Mouse (Mus musculus) intestine, embryonic 14.5 days (tissue): ENCODE data around the gene Nubp2. TPM values are rescaled to one million over a fixed set of nuclear protein-coding genes. Genes with fewer than 3 reads are reported as not detected.

ENCODE experiments used
- ATAC-seq: fragments of 200-750 bp; cut with Nextera tagmentation; replicated peaks from 2 replicates; pipeline ENCODE4 v1.8.0; 2017; ENCODE audit warnings: low read depth, moderate number of reproducible peaks, moderate TSS enrichment, moderate library complexity; ENCODE audit not compliant: low FRiP score, low TSS enrichment
- DNase-seq: peaks from one replicate; pipeline ENCODE4 v3.0.0-alpha.2; 2018; ENCODE audit warnings: low spot score
- H3K27ac ChIP-seq: fragments of 300-500 bp; sonication (generic); 2 replicates; pipeline ENCODE4 v1.5.1; 2014; ENCODE audit warnings: low read depth, mild to moderate bottlenecking, control low read depth
- H3K27me3 ChIP-seq: fragments of 300-500 bp; sonication (generic); replicated peaks from 2 replicates; pipeline ENCODE4 v1.6.1; 2014; ENCODE audit warnings: low read length, control low read depth; ENCODE audit not compliant: control insufficient read depth, insufficient read depth
- H3K36me3 ChIP-seq: fragments of 300-500 bp; sonication (generic); 2 replicates; pipeline ENCODE4 v1.6.1; 2014; ENCODE audit warnings: low read length, control low read depth; ENCODE audit not compliant: control insufficient read depth, insufficient read depth
- H3K4me1 ChIP-seq: fragments of 300-500 bp; sonication (generic); replicated peaks from 2 replicates; pipeline ENCODE4 v1.6.1; 2014; ENCODE audit warnings: low read length, control low read depth, mixed read lengths; ENCODE audit not compliant: control insufficient read depth, insufficient read depth
- H3K4me2 ChIP-seq: fragments of 300-500 bp; sonication (generic); 2 replicates; pipeline ENCODE4 v1.6.1; 2014; ENCODE audit warnings: low read length
- H3K4me3 ChIP-seq: fragments of 300-500 bp; sonication (generic); 2 replicates; pipeline ENCODE4 v1.5.1; 2014; ENCODE audit warnings: low read depth, low read length, control low read depth, mixed read lengths
- H3K9ac ChIP-seq: fragments of 300-500 bp; sonication (generic); 2 replicates; pipeline ENCODE4 v1.6.1; 2014; ENCODE audit warnings: mild to moderate bottlenecking, low read length
- H3K9me3 ChIP-seq: fragments of 300-500 bp; sonication (generic); 2 replicates; pipeline ENCODE4 v1.6.1; 2016; ENCODE audit warnings: low read length, control low read depth; ENCODE audit not compliant: control insufficient read depth
- WGBS: fragments of 180-500 bp; shearing (Covaris S2); extraction: QIAGEN DNeasy Blood & Tissue Kit; methylation state at CpG from one replicate; pipeline ENCODE4 v1.1.7; 2014; 5-methylcytosine and 5-hydroxymethylcytosine counted together
- polyA plus RNA-seq: library from polyadenylated mRNA; unstranded; fragments of >200 nt; fragmentation: Nextera tagmentation; extraction: Ambion mirVana; gene quantifications from 2 replicates; pipeline ENCODE4 v1.2.1, GENCODE M21; 2014

Gene Nubp2
- polyA plus RNA-seq, 1 experiment from 2014 or later: 61.9 TPM

DNA sequence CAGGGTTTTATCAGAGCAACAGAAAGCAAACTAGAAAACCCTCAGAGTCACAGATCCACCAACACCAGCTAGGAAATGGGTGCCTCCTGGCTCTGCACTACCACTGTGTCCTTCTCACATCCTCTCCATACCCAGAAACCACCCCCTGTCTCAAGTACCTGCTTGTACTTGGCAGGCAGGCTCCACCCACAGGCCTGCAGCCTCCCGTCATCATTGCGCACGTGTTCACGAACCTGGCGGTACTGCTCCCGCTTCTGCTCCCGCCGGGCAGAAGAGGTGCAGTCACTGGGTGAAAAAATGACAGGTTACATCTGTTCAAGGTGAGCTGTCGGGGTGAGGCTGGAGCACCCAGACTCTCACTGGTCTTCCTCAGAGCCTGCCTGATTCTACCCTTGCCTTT is 17.6 kb upstream of the Nubp2 start:
- no peaks in the 10 kb centered on the region for H3K27me3 ChIP-seq
- no peaks in the 10 kb centered on the region for H3K9me3 ChIP-seq
- H3K4me1 ChIP-seq: no peaks in the 10 kb centered on the region
- ATAC-seq (no peak), DNase-seq (no peak)
- H3K4me2 ChIP-seq: no peak overlapping the region
- H3K36me3 ChIP-seq: peaks cover 100% of the 10 kb centered on the region
- H3K27ac ChIP-seq: no peak overlapping the region
- H3K9ac ChIP-seq: no peak overlapping the region
- H3K4me3 ChIP-seq: no peak overlapping the region
- 89% methylated on average over 9 of the region's 9 CpGs for WGBS

DNA sequence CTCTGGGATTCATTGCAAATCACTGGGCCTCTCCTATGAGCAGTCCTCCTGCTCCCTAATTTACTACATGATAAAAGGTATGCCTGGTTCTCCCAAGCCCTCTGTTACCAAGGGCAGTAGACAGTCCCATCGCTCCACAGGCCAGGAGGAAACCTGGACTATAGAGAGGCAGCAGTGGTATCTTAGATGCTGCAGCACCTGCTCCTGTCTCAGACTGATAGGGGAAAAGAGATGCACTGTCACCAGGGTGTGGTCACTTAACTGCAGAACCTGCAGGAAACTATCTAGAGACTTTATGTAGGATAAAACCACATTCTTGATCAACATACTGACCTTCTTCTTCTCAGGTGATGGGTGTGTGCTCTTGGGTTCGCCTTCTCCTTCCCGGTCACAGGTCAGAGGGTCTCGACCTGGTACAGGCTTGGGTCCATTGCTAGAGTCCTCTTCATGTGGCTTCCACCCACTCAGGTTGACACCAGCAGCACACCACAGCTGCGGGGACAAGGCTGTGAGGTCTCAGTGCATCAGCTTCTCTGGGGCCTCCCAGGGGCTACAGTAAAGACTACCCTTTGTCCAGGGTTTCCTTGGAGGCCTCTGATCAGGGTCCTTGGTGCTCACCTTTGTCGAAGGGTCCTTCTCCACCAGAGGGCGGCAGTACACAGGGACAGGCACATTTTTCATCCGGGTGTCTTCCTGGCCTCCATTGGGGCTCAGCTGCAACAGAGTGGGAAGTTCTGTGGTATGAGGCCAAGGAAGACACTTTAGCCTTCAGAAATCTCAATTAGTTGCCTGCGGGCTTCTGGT is 16.7 kb upstream of the Nubp2 start:
- no peaks in the 10 kb centered on the region for H3K27me3 ChIP-seq
- WGBS: 68% methylated on average over 9 of the region's 9 CpGs
- H3K9me3 ChIP-seq: no peaks in the 10 kb centered on the region
- ATAC-seq (no peak), DNase-seq (peak; percentile 65)
- no peak overlapping the region for H3K4me3 ChIP-seq
- H3K4me1 ChIP-seq: no peaks in the 10 kb centered on the region
- H3K4me2 ChIP-seq: no peak overlapping the region
- peaks cover 100% of the 10 kb centered on the region for H3K36me3 ChIP-seq
- H3K27ac ChIP-seq: no peak overlapping the region
- no peak overlapping the region for H3K9ac ChIP-seq

GRCm38 (mm10) chr17:24902124-24902523 is 16.0 kb upstream of the Nubp2 start:
- H3K27me3 ChIP-seq: no peaks in the 10 kb centered on the region
- peaks cover 7% of the 10 kb centered on the region for H3K4me1 ChIP-seq
- peaks cover 100% of the 10 kb centered on the region for H3K36me3 ChIP-seq
- 92% methylated on average over 5 of the region's 5 CpGs for WGBS
- H3K9ac ChIP-seq: no peak overlapping the region
- H3K9me3 ChIP-seq: no peaks in the 10 kb centered on the region
- H3K4me3 ChIP-seq: no peak overlapping the region
- DNase-seq: no peak
- ATAC-seq: no peak
- no peak overlapping the region for H3K27ac ChIP-seq
- H3K4me2 ChIP-seq: no peak overlapping the region

DNA sequence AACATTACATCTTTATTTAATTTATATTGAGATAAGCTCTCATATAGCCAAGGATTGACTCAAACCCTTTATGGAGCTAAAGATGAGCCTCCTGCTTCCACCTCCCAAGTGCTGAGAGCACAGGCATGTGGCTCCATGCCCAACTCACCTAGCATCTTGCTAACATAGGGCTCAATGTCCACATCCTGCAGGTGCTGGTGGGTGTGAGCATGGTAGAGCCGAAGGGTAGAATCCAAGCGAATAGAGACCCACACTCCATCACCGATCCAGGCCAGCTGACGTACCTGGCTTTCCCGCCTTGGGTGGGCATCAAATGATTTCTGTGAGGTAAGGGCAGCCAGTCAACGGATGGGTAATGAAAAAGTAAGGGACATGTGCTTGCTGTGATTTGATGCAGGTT is 13.9 kb upstream of the Nubp2 start:
- H3K36me3 ChIP-seq: peaks cover 81% of the 10 kb centered on the region
- DNase-seq (no peak), ATAC-seq (no peak)
- no peak overlapping the region for H3K27ac ChIP-seq
- H3K27me3 ChIP-seq: no peaks in the 10 kb centered on the region
- no peak overlapping the region for H3K4me2 ChIP-seq
- H3K9me3 ChIP-seq: no peaks in the 10 kb centered on the region
- peaks cover 20% of the 10 kb centered on the region for H3K4me1 ChIP-seq
- 94% methylated on average over 6 of the region's 6 CpGs for WGBS
- H3K4me3 ChIP-seq: no peak overlapping the region
- H3K9ac ChIP-seq: no peak overlapping the region

GRCm38 (mm10) chr17:24899153-24899552 is 13.0 kb upstream of the Nubp2 start:
- H3K9ac ChIP-seq: no peak overlapping the region
- H3K27me3 ChIP-seq: no peaks in the 10 kb centered on the region
- H3K4me1 ChIP-seq: peaks cover 22% of the 10 kb centered on the region
- H3K27ac ChIP-seq: no peak overlapping the region
- H3K9me3 ChIP-seq: no peaks in the 10 kb centered on the region
- peaks cover 73% of the 10 kb centered on the region for H3K36me3 ChIP-seq
- H3K4me2 ChIP-seq: no peak overlapping the region
- WGBS: 86% methylated on average over 5 of the region's 5 CpGs
- H3K4me3 ChIP-seq: no peak overlapping the region
- ATAC-seq (no peak), DNase-seq (no peak)

DNA sequence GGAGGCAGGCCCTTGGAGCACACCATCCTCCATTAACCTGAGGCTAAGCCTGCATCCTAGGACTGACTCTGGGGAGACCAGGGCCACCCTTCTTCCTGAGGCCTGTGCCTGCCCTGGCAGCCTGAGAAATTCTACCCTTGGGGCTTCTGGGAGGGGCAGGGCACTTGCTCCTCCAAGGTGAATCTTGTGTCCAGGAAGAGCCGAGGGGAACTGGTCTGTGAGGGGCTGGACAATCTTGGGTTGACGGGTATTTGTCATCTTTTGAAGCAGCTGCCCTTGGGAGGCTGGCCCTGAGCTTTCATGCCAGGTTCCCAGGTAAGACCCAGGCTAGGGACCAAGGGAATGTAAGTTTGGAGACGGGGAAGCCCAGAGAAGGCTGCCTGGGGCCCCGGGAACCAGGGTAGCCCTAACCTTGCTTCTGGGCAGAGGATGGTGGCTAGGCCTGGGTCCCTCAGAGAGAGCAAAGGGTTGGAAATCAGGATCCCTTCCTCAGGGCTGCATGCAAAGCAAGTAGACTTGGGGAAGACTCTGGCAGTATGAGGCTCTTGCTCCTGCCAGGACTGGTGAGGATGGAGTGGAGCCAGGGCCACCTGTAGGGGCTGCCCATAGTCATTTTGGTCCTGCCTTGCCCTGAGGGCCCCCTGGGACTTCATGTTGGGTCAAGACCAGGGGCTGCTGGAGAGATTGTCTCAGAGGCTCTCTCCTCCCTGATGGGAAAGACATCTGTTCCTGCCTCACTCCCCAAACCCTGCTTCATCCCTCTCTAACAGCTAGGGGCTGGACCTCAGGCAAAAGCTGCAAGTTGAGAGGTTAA is 12.1 kb upstream of the Nubp2 start:
- WGBS: 72% methylated on average over 4 of the region's 4 CpGs
- Histone ChIP-seq H3K4me1 (peaks cover 27% of the 10 kb centered on the region), H3K27ac (no peak overlapping the region), H3K4me3 (no peak overlapping the region), H3K4me2 (no peak overlapping the region), H3K27me3 (no peaks in the 10 kb centered on the region), H3K9me3 (no peaks in the 10 kb centered on the region), H3K36me3 (peaks cover 67% of the 10 kb centered on the region), H3K9ac (no peak overlapping the region)
- DNase-seq (no peak), ATAC-seq (no peak)

GRCm38 (mm10) chr17:24897600-24897999 is 11.5 kb upstream of the Nubp2 start:
- DNase-seq: no peak
- Histone ChIP-seq H3K9ac (no peak overlapping the region), H3K9me3 (no peaks in the 10 kb centered on the region), H3K4me1 (peaks cover 27% of the 10 kb centered on the region), H3K27ac (no peak overlapping the region), H3K4me2 (peak overlapping the region; percentile 83; the same call in 1 of the 2 replicates), H3K27me3 (no peaks in the 10 kb centered on the region), H3K4me3 (peak overlapping the region; percentile 97), H3K36me3 (peaks cover 67% of the 10 kb centered on the region)
- WGBS: 73% methylated on average over 4 of the region's 4 CpGs
- ATAC-seq: no peak

- WGBS: 28% methylated on average over 11 of the region's 11 CpGs
- ATAC-seq: no peak
- Histone ChIP-seq H3K27ac (peak overlapping the region; percentile 54; the same call in 1 of the 2 replicates), H3K27me3 (no peaks in the 10 kb centered on the region), H3K36me3 (peaks cover 67% of the 10 kb centered on the region), H3K9me3 (no peaks in the 10 kb centered on the region), H3K4me3 (peak overlapping the region; percentile 97), H3K9ac (peak overlapping the region; percentile 85), H3K4me1 (peaks cover 27% of the 10 kb centered on the region), H3K4me2 (peak overlapping the region; percentile 83)
- DNase-seq: no peak
Observed at GRCm38 (mm10) chr17:24896993-24897269, 10.8 kb upstream of the Nubp2 start.
